Mouse (Mus musculus): Measurements from ENCODE around the gene Atp6v1g3. TPM values are rescaled to one million over a fixed set of nuclear protein-coding genes. Genes with fewer than 3 reads are reported as not detected.

The Atp6v1g3 gene
- total RNA-seq, 2 experiments from 2014 or later = not detected

- no peak for DNase-seq (ENCODE audit: low spot score in 2 of 2)
These were observed 15.2 kb downstream of the Atp6v1g3 start for GRCm38 (mm10) chr1:138288721-138289120.

GRCm38 (mm10) chr1:138289455-138290425 is 16.2 kb downstream of the Atp6v1g3 start:
- DNase-seq (ENCODE audit: low spot score in 2 of 2) = peak in 1 of 2 experiments; percentile 15

- DNase-seq (ENCODE audit: low spot score in 2 of 2) = no peak
These were observed 17.9 kb downstream of the Atp6v1g3 start for GRCm38 (mm10) chr1:138291463-138291862.

- DNase-seq (ENCODE audit: low spot score in 2 of 2) = no peak
These were observed 20.9 kb downstream of the Atp6v1g3 start for GRCm38 (mm10) chr1:138294487-138294886.

- no peak for DNase-seq (ENCODE audit: low spot score in 2 of 2)
These were observed 24.6 kb downstream of the Atp6v1g3 start for GRCm38 (mm10) chr1:138298156-138298555.

GRCm38 (mm10) chr1:138299576-138299975 is 26.0 kb downstream of the Atp6v1g3 start:
- DNase-seq (ENCODE audit: low spot score in 2 of 2) = no peak

- DNase-seq (ENCODE audit: low spot score in 2 of 2) = no peak
These were observed 28.4 kb downstream of the Atp6v1g3 start for GRCm38 (mm10) chr1:138301920-138302319.

GRCm38 (mm10) chr1:138302756-138303155 is 29.2 kb downstream of the Atp6v1g3 start:
- DNase-seq (ENCODE audit: low spot score in 2 of 2) = no peak

- DNase-seq (ENCODE audit: low spot score in 2 of 2) = no peak
These were observed 29.8 kb downstream of the Atp6v1g3 start for GRCm38 (mm10) chr1:138303296-138303695.

- no peak for DNase-seq (ENCODE audit: low spot score in 2 of 2)
These were observed 30.8 kb downstream of the Atp6v1g3 start for GRCm38 (mm10) chr1:138304141-138304915.

GRCm38 (mm10) chr1:138322657-138323056 is 49.1 kb downstream of the Atp6v1g3 start:
- no peak for DNase-seq (ENCODE audit: low spot score in 2 of 2)

GRCm38 (mm10) chr1:138323076-138323630 is 49.6 kb downstream of the Atp6v1g3 start:
- no peak for DNase-seq (ENCODE audit: low spot score in 2 of 2)

GRCm38 (mm10) chr1:138326091-138326490 is 52.6 kb downstream of the Atp6v1g3 start:
- DNase-seq (ENCODE audit: low spot score in 2 of 2) = no peak

GRCm38 (mm10) chr1:138326566-138326965 is 53.0 kb downstream of the Atp6v1g3 start:
- DNase-seq (ENCODE audit: low spot score in 2 of 2) = no peak

- no peak for DNase-seq (ENCODE audit: low spot score in 2 of 2)
These were observed 54.1 kb downstream of the Atp6v1g3 start for GRCm38 (mm10) chr1:138327466-138328245.

GRCm38 (mm10) chr1:138328320-138328719 is 54.8 kb downstream of the Atp6v1g3 start:
- peak; percentile 24 to 28 for DNase-seq (ENCODE audit: low spot score in 2 of 2)

GRCm38 (mm10) chr1:138330556-138330955 is 57.0 kb downstream of the Atp6v1g3 start:
- no peak for DNase-seq (ENCODE audit: low spot score in 2 of 2)

- DNase-seq (ENCODE audit: low spot score in 2 of 2) = no peak
These were observed 58.1 kb downstream of the Atp6v1g3 start for GRCm38 (mm10) chr1:138331596-138331995.

- peak in 1 of 2 experiments; percentile 10 for DNase-seq (ENCODE audit: low spot score in 2 of 2)
These were observed 61.2 kb downstream of the Atp6v1g3 start for GRCm38 (mm10) chr1:138334701-138335100.

- no peak for DNase-seq (ENCODE audit: low spot score in 2 of 2)
These were observed 63.9 kb downstream of the Atp6v1g3 start for GRCm38 (mm10) chr1:138337417-138337816.
